Mouse (Mus musculus) lung, adult 2 months (tissue): ENCODE data around the gene Rasl11a.

Source experiments
- CTCF ChIP-seq: fragments of 200-500 bp; IDR thresholded peaks from 2 replicates; pipeline ENCODE4 v1.5.1; 2011; ENCODE audit warnings: mild to moderate bottlenecking, low read length, control low read depth; ENCODE audit not compliant: insufficient read depth
- POLR2A ChIP-seq: fragments of 200-500 bp; IDR thresholded peaks from 2 replicates; pipeline ENCODE4 v1.6.1; 2011; ENCODE audit warnings: low read depth, mild to moderate bottlenecking, control low read depth, low read length, borderline replicate concordance; ENCODE audit errors: extremely low read depth

- TF ChIP-seq CTCF (no peak), POLR2A (no peak)
Measured at GRCm38 (mm10) chr5:146833673-146834201, 11.1 kb upstream of the Rasl11a start.
